Mouse (Mus musculus) forebrain, embryonic 12.5 days (tissue): ENCODE data around the gene Spesp1. TPM values are rescaled to one million over a fixed set of nuclear protein-coding genes. Genes with fewer than 3 reads are reported as not detected.
A peak's percentile ranks its signal among the peaks of the same experiment; 100 is the strongest.

Experiments
- ATAC-seq: fragments of 200-750 bp; cut with Nextera tagmentation; 2 replicates; pipeline ENCODE4 v1.8.0; 2017; ENCODE audit warnings: moderate TSS enrichment; ENCODE audit not compliant: low FRiP score
- H3K27ac ChIP-seq: fragments of 300-500 bp; sonication (generic); 2 replicates; pipeline ENCODE4 v1.5.1; 2016; ENCODE audit warnings: mild to moderate bottlenecking
- H3K27me3 ChIP-seq: fragments of 300-500 bp; sonication (generic); 2 replicates; pipeline ENCODE4 v1.6.1; 2016; ENCODE audit warnings: mild to moderate bottlenecking
- H3K36me3 ChIP-seq: fragments of 300-500 bp; sonication (generic); replicated peaks from 2 replicates; pipeline ENCODE4 v1.6.1; 2016; ENCODE audit warnings: mild to moderate bottlenecking
- H3K4me1 ChIP-seq: fragments of 300-500 bp; sonication (generic); 2 replicates; pipeline ENCODE4 v1.6.1; 2016
- H3K4me2 ChIP-seq: fragments of 300-500 bp; sonication (generic); 2 replicates; pipeline ENCODE4 v1.6.1; 2016; ENCODE audit warnings: mild to moderate bottlenecking, moderate library complexity
- H3K4me3 ChIP-seq: fragments of 300-500 bp; sonication (generic); replicated peaks from 2 replicates; pipeline ENCODE4 v1.5.1; 2016; ENCODE audit warnings: mild to moderate bottlenecking
- H3K9ac ChIP-seq: fragments of 300-500 bp; sonication (generic); 2 replicates; pipeline ENCODE4 v1.6.1; 2016; ENCODE audit warnings: mild to moderate bottlenecking
- H3K9me3 ChIP-seq: fragments of 300-500 bp; sonication (generic); 2 replicates; pipeline ENCODE4 v1.6.1; 2016
- WGBS: fragments of 180-500 bp; shearing (Covaris S2); methylation state at CpG from one replicate; pipeline ENCODE4 v1.1.7; 2016; 5-methylcytosine and 5-hydroxymethylcytosine counted together
- polyA plus RNA-seq: library from polyadenylated mRNA; unstranded; fragments of >200 nt; fragmentation: Nextera tagmentation; extraction: Ambion mirVana; gene quantifications from 2 replicates; pipeline ENCODE4 v1.2.1, GENCODE M21; 2016

Gene Spesp1
- polyA plus RNA-seq, 1 experiment from 2014 or later = not detected

DNA sequence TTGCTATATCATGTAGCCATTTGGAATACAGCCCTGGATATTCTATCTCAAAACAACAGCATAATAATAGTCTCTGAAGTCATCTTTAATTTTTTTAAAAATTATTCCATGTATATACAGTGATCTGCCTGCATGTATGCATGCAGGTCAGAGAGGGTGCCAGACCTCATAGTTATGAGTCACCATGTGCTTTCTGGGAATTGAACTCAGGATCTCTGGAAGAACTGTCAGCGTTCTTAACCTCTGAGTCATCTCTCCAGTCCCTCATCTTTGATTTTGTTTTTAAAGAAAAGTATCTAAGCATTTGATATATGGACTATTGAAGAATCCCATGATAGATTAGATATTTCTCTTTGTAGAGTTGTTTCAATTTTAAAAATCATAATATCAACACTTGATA, 12.8 kb downstream of the Spesp1 start:
- H3K9me3 ChIP-seq = no peaks in the 10 kb centered on the region
- WGBS = 88% methylated on average over 1 of the region's 1 CpGs
- H3K4me1 ChIP-seq = no peaks in the 10 kb centered on the region
- no peak for ATAC-seq
- no peak overlapping the region for H3K27ac ChIP-seq
- H3K36me3 ChIP-seq = no peaks in the 10 kb centered on the region
- no peaks in the 10 kb centered on the region for H3K27me3 ChIP-seq
- no peak overlapping the region for H3K4me3 ChIP-seq
- H3K9ac ChIP-seq = no peak overlapping the region
- no peak overlapping the region for H3K4me2 ChIP-seq

DNA sequence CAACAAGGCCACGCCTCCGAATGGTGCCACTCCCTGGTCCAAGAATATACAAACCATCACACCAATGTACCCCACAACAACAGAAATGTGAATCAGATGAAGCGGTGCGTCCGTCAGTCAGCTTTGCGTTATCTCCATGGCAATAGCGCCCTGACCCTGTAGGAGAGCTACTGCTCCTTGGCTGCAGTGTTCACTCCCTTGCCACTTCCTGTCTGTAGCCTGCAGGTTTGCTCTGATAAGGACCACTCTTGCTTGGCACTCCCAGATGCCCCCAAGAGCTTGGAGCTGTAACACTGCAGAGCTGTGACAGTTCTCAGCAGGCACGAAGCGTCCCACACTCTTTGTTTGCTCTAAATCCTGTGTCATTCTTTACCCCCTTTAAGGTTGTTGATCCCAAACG, 16.7 kb downstream of the Spesp1 start:
- Histone ChIP-seq H3K36me3 (no peaks in the 10 kb centered on the region), H3K4me3 (no peak overlapping the region), H3K9ac (no peak overlapping the region), H3K27me3 (no peaks in the 10 kb centered on the region), H3K4me2 (no peak overlapping the region), H3K9me3 (no peaks in the 10 kb centered on the region), H3K27ac (no peak overlapping the region), H3K4me1 (no peaks in the 10 kb centered on the region)
- no peak for ATAC-seq
- 92% methylated on average over 10 of the region's 10 CpGs for WGBS

DNA sequence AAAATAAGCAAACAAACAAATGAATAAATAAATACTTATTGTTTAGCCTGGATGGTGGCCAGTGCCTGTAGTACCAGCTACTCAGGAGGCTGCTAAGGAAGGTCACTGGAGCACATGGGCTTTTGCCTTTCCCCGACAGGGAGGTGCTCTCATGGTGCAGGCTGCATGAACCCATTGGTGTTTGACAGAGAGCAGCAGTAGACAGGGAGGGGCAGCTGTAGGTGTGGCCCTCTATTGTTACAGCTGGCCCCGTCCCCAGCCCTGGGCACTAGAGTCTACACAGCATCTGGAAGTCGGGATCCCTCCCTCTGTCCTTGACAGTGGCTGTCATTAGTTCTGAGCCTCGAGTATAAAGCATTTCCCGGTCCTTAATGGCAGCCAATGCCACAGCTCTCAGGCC, 18.4 kb downstream of the Spesp1 start:
- 71% methylated on average over 5 of the region's 5 CpGs for WGBS
- Histone ChIP-seq H3K27me3 (no peaks in the 10 kb centered on the region), H3K4me3 (no peak overlapping the region), H3K9ac (no peak overlapping the region), H3K9me3 (no peaks in the 10 kb centered on the region), H3K36me3 (no peaks in the 10 kb centered on the region), H3K4me1 (no peaks in the 10 kb centered on the region), H3K4me2 (no peak overlapping the region), H3K27ac (no peak overlapping the region)
- no peak for ATAC-seq

DNA sequence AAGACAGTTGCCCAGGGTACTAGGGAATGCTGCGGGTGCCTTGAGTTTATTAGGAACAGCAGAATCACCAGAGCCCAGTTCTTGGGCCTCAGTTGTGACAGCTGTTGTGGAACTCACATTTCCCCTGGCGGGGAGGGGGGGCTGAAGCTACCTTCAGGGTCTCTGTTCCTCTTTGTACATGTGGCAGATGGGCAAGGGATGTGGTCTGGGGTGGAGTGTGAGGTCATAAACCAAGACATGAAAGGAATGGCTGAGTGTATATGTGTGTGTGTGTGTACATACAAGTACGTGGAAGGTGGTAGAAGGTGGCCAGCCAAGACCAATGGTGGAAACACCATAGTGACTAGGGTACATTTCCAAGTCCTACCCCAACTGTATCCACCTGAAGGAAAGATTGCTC, 20.6 kb downstream of the Spesp1 start:
- no peak overlapping the region for H3K4me3 ChIP-seq
- H3K4me2 ChIP-seq = no peak overlapping the region
- H3K27ac ChIP-seq = no peak overlapping the region
- no peaks in the 10 kb centered on the region for H3K36me3 ChIP-seq
- no peaks in the 10 kb centered on the region for H3K27me3 ChIP-seq
- WGBS = 84% methylated on average over 3 of the region's 3 CpGs
- no peak for ATAC-seq
- H3K9me3 ChIP-seq = no peaks in the 10 kb centered on the region
- no peak overlapping the region for H3K9ac ChIP-seq
- H3K4me1 ChIP-seq = no peaks in the 10 kb centered on the region

DNA sequence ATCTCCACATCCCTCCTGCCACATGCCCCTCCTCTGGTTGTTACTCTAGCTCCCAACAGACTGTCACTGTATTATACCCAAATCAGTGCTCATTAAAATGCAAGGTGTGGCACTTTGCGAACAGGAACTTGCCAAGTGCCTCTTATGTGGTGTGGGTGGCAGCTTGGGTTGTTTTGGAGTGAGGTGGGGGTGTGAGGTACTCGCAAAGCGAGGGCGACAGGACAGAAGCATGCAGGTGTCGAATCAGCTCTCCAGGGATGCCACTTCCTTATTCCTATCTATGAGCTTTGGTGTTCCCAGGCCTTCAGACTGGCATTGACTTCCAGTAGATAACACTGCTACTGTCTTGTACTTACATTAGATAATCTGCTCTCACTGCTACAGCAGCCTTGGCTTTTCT, 21.0 kb downstream of the Spesp1 start:
- peaks cover 4% of the 10 kb centered on the region for H3K4me1 ChIP-seq
- H3K9ac ChIP-seq = no peak overlapping the region
- no peaks in the 10 kb centered on the region for H3K27me3 ChIP-seq
- H3K27ac ChIP-seq = no peak overlapping the region
- no peak for ATAC-seq
- H3K4me2 ChIP-seq = no peak overlapping the region
- WGBS = 93% methylated on average over 5 of the region's 5 CpGs
- no peaks in the 10 kb centered on the region for H3K36me3 ChIP-seq
- H3K9me3 ChIP-seq = no peaks in the 10 kb centered on the region
- H3K4me3 ChIP-seq = no peak overlapping the region

GRCm38 (mm10) chr9:62258005-62258404, 24.0 kb downstream of the Spesp1 start:
- 90% methylated on average over 11 of the region's 11 CpGs for WGBS
- H3K9me3 ChIP-seq = no peaks in the 10 kb centered on the region
- H3K4me1 ChIP-seq = peaks cover 8% of the 10 kb centered on the region
- H3K4me2 ChIP-seq = no peak overlapping the region
- H3K27ac ChIP-seq = no peak overlapping the region
- no peaks in the 10 kb centered on the region for H3K36me3 ChIP-seq
- ATAC-seq = no peak
- no peak overlapping the region for H3K4me3 ChIP-seq
- no peak overlapping the region for H3K9ac ChIP-seq
- no peaks in the 10 kb centered on the region for H3K27me3 ChIP-seq

DNA sequence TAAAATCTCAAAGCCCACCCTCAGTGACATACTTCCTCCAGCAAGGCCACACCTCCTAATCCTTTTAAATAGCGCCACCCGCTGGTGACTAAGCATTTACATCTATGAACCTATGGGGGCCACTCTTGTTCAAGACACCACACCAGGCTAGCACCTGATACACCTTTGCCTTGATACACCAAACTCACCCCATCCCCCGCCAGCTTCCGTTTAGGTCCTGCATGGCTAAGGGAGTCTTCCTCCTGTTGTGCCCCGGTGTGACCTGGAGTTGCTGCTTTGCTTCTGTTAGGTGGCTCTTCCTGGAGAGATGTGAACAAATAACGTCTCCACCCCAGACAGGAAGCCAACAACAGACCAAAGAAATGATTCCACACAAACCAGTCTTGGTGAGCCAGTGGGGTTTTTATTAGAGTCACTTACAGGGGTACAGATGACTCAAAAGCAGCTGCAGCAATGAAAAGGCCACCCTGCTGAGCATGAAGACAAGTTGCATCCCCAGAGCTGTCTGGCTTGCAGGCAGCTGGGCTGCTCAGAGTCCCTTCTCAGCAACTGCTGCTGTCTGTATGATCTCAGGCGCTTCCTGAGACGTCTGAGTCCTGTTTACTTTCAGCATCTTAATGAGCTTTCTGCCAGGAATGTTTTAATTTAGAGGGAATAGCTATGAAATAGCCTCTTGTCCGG, 26.0 kb downstream of the Spesp1 start:
- peaks cover 8% of the 10 kb centered on the region for H3K4me1 ChIP-seq
- H3K27ac ChIP-seq = peak overlapping the region; percentile 42; the same call in 1 of the 2 replicates
- no peaks in the 10 kb centered on the region for H3K9me3 ChIP-seq
- WGBS = 66% methylated on average over 9 of the region's 9 CpGs
- no peak for ATAC-seq
- H3K36me3 ChIP-seq = no peaks in the 10 kb centered on the region
- no peak overlapping the region for H3K4me3 ChIP-seq
- H3K9ac ChIP-seq = no peak overlapping the region
- H3K27me3 ChIP-seq = no peaks in the 10 kb centered on the region
- no peak overlapping the region for H3K4me2 ChIP-seq

DNA sequence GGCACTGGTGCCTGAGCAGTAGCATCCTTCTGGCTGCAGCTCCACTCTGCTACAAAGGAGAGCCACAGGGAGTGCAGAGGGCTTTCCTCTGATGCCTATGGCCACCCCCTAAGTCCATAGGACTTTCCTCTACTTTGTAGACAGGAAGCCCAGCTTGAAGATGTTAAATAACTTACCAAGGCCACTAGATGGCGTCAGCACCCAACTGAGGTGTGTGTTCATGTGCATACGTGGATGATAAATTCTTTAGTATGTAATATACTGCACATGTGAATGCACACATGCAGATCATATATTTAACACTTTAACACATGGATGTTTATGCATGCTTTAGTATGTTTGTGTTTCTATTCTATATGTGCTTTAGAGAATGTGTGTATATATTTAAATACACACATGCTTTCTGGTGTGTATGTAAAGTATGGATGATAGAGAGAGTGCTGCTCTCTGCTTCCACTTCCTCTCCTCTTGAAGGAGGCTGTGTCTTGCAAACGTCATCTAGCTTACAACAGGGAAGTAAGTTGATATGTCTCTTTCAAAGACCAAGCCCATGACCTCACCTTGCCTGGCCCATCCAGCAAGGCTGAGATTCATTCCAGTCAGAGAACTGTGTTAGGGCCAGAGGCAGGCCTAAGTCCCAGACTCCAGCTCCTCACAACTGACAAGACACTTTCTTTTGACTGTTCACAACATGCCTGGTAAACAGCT, 28.1 kb downstream of the Spesp1 start:
- WGBS = 21% methylated on average over 3 of the region's 3 CpGs

GRCm38 (mm10) chr9:62250296-62250695, 31.7 kb downstream of the Spesp1 start:
- no peak overlapping the region for H3K4me3 ChIP-seq
- no peaks in the 10 kb centered on the region for H3K4me1 ChIP-seq
- no peak overlapping the region for H3K27ac ChIP-seq
- H3K27me3 ChIP-seq = 0 out of 2 replicates have a peak, but pooled peaks cover under 1% of the 10 kb centered on the region
- H3K9ac ChIP-seq = no peak overlapping the region
- no peak for ATAC-seq
- H3K36me3 ChIP-seq = no peaks in the 10 kb centered on the region
- H3K4me2 ChIP-seq = no peak overlapping the region
- no peaks in the 10 kb centered on the region for H3K9me3 ChIP-seq
- 82% methylated on average over 4 of the region's 4 CpGs for WGBS

More for the DNA sequence above, 28.1 kb downstream of the Spesp1 start:
- no peak overlapping the region for H3K4me2 ChIP-seq
- H3K4me3 ChIP-seq = no peak overlapping the region
- H3K9ac ChIP-seq = no peak overlapping the region
- ATAC-seq = no peak
- no peaks in the 10 kb centered on the region for H3K9me3 ChIP-seq
- H3K36me3 ChIP-seq = no peaks in the 10 kb centered on the region
- H3K27ac ChIP-seq = no peak overlapping the region
- peaks cover 8% of the 10 kb centered on the region for H3K4me1 ChIP-seq
- no peaks in the 10 kb centered on the region for H3K27me3 ChIP-seq

DNA sequence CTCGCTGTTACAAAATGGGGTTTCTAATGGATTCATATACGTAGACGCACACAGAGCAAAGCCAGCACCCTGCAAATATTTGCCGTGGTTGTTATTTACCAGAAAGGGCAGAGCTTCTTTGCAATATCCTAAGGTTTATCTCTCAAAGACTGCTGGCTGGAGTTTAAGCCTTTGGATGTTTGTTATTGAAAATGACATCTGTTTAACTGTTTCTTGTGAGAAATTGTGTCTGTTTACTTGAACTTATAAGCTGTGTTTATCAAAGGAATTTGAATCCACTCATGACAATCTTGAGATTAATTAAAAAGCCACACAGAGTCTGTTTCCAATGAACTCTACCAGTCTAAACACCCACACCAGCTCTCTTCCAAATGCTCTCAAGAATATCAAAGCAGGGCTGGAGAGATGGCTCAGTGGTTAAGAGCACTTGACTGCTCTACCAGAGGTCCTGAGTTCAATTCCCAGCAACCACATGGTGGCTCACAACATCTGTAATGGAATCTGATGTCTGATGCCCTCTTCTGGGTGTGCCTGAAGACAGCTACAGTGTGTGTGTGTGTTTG, 35.5 kb downstream of the Spesp1 start:
- no peaks in the 10 kb centered on the region for H3K9me3 ChIP-seq
- H3K4me1 ChIP-seq = peaks cover 6% of the 10 kb centered on the region
- no peak for ATAC-seq
- H3K9ac ChIP-seq = no peak overlapping the region
- H3K4me3 ChIP-seq = no peak overlapping the region
- WGBS = 82% methylated on average over 4 of the region's 4 CpGs
- H3K4me2 ChIP-seq = no peak overlapping the region
- H3K27ac ChIP-seq = no peak overlapping the region
- no peaks in the 10 kb centered on the region for H3K36me3 ChIP-seq
- peaks cover 11% of the 10 kb centered on the region for H3K27me3 ChIP-seq

GRCm38 (mm10) chr9:62245612-62246379, 36.2 kb downstream of the Spesp1 start:
- 73% methylated on average over 17 of the region's 17 CpGs for WGBS
- H3K27ac ChIP-seq = no peak overlapping the region
- no peaks in the 10 kb centered on the region for H3K9me3 ChIP-seq
- H3K4me2 ChIP-seq = no peak overlapping the region
- peaks cover 6% of the 10 kb centered on the region for H3K4me1 ChIP-seq
- no peaks in the 10 kb centered on the region for H3K36me3 ChIP-seq
- H3K4me3 ChIP-seq = no peak overlapping the region
- peaks cover 11% of the 10 kb centered on the region for H3K27me3 ChIP-seq
- no peak overlapping the region for H3K9ac ChIP-seq
- ATAC-seq = no peak

GRCm38 (mm10) chr9:62244612-62245010, 37.4 kb downstream of the Spesp1 start:
- H3K9ac ChIP-seq = no peak overlapping the region

More at GRCm38 (mm10) chr9:62244612-62245010, 37.4 kb downstream of the Spesp1 start:
- Histone ChIP-seq H3K27ac (no peak overlapping the region), H3K4me1 (peaks cover 6% of the 10 kb centered on the region), H3K4me3 (no peak overlapping the region), H3K4me2 (no peak overlapping the region), H3K9me3 (no peaks in the 10 kb centered on the region), H3K27me3 (peaks cover 11% of the 10 kb centered on the region), H3K36me3 (no peaks in the 10 kb centered on the region)
- 44% methylated on average over 3 of the region's 3 CpGs for WGBS
- no peak for ATAC-seq
